Mouse (Mus musculus): ENCODE data around the gene Frs2.

GRCm38 (mm10) chr10:117150764-117151163 lies 2.4 kb upstream of the Frs2 start:
- TF ChIP-seq CTCF (IDR thresholded peaks at IDR 0.05; ENCODE audit: low read depth) (no peak), EP300 (IDR thresholded peaks at IDR 0.05; ENCODE audit: low read depth) (no peak)
